Mouse (Mus musculus): ENCODE data around the gene Slc22a7. TPM values are rescaled to one million over a fixed set of nuclear protein-coding genes. Genes with fewer than 3 reads are reported as not detected.

Gene Slc22a7
- not detected for total RNA-seq (2021)
- long read RNA-seq, experiment 1 = 0 reads
- long read RNA-seq, experiment 2 = 0 reads

DNA sequence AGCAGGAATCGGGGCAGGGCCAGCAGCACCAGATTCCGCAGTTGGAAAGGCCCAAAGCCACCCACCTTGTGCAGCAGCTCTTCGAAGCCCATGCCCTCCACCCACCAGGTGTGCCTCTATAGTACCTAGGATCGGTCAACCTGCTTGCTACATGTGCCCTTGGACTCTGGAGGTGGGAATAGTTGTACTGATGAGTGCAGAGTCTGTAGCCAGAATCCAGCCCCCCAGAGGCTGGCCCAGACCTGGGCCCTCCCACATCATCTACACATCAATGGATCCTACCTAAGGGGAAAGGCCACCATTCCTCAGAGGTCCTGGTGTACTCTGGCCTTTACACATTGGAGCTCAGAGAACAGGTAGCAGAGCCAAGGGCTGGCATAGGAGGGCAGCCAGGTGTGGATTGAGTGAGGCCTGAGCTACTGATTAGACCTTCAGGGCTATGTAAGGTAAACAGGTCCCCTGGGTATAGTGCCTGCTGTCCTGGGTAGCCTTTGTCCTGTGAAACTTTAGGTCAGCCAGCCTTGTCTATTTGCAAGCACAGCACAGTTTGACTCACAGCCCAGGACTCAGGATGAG, at the start of gene Slc22a7:
Slc22a7 (minus strand) TSS at position 160 of the 576 bp plus-strand sequence.
- intact Hi-C loops (cut with DNase I) = no loop called here
- no peak for DNase-seq

DNA sequence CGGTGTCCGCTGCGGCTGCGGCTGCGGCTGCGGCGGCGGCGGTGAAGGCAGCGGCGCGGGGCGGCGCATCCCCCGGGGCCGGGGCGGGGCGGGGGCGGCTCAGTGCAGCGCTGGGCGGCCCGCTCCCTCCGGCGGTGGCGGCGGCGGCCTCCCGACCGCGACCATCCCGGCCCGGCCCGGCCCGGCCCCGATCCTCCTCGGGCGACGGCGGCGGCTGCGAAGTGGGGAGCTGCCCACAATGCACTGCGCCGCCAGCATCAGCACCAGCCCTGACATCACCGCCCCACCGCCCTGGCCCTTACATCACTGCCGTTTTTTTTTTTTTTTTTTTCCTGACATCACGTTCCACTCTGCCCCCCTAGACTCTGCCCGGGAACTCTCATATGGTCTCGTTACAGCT, 49.2 kb upstream of the Slc22a7 start, which contains the start of gene Ttbk1:
Ttbk1 (minus strand) TSS at position 245 of the 400 bp plus-strand sequence.
- intact Hi-C loops (cut with DNase I) = no loop called here
- no peak for DNase-seq

DNA sequence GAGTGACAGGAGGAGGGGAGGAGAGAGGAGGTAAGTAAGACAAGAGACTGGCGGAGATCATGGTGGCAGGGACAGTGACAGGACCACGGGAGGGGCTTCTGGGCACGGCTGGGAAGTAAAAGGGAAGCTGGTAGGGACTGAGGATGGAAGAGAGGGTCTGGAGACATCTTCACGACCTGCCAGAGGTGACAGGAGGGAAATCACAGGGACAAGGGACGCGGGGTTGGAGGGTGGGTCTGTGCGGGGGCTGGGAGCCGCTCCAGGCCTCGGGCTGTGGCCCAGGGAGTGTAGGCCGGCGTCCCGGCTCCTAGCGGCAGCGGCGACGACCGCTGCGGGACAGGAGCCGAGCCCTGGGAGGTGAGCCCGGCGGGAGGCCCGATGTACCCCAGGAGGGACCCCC, 48.7 kb upstream of the Slc22a7 start:
- DNase-seq = no peak
- intact Hi-C loops (cut with DNase I) = no loop called here

DNA sequence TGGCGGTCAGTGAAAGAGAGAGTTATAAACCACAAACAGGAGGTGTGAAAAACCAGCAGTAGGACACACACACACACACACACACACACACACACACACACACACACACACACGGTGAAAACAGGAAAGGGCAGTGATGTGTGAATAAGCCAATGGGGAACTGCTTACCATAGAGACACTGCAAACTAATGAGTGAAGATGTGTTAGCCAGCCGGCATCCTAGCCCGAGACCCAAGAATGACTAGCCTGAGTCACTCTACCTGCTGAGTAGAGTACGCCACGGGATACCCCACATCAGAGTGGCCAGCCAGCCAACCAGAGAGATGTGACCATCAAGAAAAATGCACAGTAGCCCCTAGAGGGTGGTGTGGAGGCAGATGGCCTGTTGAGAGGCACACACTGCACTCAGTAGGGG, 46.2 kb upstream of the Slc22a7 start:
- intact Hi-C loops (cut with DNase I) = no loop called here

DNA sequence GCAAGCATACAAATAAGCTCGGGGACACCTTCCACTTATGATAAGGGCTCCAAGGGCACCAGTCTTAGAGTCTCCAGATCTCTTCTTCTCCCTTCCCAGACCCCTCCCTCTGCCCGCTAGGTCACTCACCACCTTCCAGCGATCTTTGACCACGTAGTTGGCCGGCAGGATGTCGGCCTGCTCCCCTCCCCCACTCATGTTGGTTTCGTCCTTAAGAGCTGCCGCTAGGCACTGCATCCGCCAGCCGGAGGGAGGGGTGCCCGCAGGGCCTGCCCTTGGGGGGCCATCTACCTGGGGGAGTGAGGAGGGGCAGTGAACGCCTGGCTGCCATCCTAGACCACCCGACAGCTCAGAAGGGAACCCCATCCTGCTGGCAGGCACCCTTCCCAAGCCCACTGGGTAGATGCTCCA, 45.8 kb upstream of the Slc22a7 start:
- no peak for DNase-seq
- intact Hi-C loops (cut with DNase I) = no loop called here

More for the DNA sequence above, 46.2 kb upstream of the Slc22a7 start:
- DNase-seq = no peak

DNA sequence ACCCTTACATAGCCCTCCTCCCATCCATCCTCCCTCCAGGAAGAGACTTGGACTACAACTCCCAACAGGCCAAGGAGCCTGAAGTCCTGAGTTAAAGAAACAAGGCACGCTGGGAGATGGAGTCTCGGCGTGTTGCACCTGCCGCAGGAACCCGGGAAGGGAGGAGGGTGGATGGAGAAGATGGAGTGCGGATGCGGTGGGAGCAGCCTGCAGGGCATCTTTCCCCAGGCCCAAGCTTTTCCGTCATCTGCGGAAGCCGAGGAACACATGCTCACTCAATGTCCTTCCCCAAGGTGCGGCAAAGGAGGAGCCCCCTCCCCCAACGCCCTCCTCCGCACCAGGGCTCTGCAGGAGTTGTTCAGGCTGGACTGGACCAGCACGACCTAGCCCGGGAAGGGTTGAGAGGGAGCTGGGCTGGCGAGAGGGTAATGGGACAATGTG, 45.3 kb upstream of the Slc22a7 start:
- DNase-seq = no peak

DNA sequence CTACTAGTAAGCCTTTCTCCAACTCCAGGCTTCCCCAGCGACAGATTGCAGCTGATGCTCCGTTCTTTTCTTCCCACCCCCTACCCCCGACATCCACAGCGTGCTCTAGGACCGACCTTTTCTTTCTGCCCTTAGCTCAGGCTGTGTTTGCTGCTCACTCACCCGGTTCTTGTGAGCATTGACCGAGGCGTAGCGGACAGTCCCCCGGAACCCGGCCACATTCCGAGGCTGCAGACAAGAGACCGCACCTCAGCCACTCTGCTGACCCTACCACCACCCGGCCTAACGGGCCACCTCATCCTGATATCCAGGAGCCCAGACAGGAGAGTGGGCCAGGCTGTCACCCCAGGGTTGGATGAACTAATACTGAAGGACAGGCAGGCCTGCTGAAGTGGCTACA, 39.0 kb upstream of the Slc22a7 start:
- intact Hi-C loops (cut with DNase I) = no loop called here

More for the DNA sequence above, 45.3 kb upstream of the Slc22a7 start:
- intact Hi-C loops (cut with DNase I) = no loop called here

DNA sequence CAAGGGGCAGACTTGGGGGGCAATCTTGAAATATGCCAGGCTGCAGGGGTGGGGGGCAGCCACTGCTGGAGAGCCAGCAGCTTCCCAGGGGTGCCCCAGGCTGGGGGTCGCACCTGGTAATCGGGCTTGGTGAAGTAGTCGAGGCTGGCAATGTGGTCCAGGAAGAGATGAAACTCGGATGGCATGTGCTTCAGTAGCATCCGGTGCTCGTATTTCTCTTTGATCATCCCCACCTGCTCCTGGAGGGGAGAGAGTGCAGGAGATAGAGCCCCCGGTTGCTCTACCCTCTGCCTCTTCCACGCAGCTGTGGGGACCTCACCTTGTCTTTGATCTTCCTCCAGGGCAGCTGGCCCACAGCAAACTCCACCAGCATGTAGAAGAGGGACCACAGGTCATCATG, 38.3 kb upstream of the Slc22a7 start:
- intact Hi-C loops (cut with DNase I) = no loop called here

More for the DNA sequence above, 39.0 kb upstream of the Slc22a7 start:
- DNase-seq = no peak

DNA sequence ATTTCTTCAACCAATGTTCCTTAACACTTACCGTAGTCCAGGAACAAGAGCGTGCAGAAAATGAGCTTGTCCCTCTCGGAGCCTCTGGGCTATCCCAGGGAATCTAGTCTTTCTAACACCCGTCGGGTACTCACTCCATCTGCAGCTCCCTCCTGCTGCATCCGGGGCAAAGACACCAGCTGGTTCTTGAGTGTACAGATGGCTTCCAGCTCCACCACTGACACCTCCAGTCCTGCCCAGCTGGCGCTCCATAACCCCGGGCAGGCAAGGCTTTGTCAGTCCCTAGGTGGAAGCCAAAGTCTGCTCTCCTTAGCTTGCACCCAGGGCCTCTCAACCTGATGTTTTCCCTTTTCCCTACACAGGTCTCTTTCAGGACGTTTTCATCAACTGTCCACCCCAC, 29.6 kb upstream of the Slc22a7 start:
- intact Hi-C loops (cut with DNase I) = no loop called here
- DNase-seq = no peak

More for the DNA sequence above, 38.3 kb upstream of the Slc22a7 start:
- DNase-seq = no peak

DNA sequence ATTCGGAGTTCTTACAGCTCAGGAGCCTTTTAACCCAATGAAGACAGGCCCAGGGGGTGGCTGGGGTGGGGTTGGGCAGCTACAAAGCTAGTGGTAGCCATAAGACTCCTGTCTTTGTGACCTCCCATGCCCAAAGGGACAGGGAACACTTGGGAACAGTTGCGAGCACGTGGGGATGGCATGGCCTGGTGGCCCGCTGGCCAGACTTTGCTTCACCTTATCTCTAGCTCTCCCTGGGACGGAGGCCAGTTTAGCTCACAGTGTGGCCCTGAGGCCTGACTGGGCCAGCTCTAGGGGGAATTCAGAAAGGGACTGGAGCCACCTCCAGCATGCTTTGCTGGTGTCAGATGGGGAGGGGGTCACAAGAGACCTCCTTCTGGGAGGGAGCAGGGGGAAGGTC, 24.0 kb upstream of the Slc22a7 start:
- intact Hi-C loops (cut with DNase I) = no loop called here
- no peak for DNase-seq

DNA sequence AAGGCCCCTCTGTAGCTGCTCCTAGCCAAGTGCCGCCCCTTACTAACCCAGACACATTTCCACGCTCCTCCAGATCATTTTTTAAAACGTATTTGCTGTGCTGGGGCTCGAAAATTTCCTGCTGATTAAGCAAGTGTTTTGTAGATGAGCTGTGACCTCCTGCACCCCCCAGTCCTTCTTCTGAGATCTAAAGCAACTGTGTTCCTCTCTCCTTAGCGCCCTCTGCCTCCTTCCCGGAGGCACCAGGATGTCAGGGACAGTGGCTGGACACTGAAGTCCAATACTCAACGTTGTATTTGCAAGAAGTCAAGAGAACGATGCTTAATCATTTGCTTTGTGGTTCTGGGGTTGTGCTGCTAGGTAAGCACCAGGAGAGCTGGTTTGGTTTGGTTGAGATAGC, 23.1 kb upstream of the Slc22a7 start:
- no peak for DNase-seq
- intact Hi-C loops (cut with DNase I) = no loop called here

DNA sequence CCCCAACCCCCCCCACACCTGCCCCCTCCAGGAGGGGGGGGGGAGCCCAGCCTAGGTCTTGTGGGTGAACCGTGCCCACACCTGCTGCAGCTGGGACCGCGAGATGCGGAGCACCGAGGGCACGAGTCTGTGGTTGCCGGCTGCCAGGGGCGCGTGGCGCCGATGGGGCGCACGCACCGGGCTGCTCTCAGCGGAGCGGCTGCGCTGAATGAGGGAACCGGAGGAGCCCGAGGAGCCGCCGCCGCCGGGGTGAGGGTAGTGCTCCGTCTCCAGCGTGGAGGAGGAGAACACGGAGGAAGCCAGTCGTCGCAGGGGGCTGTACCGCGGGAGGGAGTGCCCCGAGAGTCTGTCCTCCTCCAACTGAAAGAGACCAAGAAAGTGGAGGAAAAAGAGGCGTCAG, 22.4 kb upstream of the Slc22a7 start:
- intact Hi-C loops (cut with DNase I) = no loop called here
- DNase-seq = no peak

DNA sequence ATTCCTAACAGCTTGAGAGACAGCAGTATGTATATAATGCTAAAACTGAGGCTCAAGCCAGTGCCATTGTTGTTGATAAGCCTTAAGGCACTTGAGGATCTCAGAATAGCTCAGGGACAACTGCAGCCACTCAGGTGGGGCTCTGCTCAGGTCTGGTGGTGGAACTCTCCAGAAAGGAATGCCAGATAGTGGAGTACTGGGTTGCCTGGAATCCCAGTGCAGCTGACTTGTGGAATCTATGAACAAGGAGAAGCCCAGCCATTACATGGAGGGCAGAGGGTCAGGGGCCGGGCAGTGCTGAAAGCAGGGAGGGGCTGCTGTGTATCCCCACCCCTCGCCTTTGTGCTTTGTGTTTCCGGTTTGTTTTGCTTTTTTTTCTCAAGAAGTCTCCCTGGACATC, 20.2 kb upstream of the Slc22a7 start:
- DNase-seq = no peak

DNA sequence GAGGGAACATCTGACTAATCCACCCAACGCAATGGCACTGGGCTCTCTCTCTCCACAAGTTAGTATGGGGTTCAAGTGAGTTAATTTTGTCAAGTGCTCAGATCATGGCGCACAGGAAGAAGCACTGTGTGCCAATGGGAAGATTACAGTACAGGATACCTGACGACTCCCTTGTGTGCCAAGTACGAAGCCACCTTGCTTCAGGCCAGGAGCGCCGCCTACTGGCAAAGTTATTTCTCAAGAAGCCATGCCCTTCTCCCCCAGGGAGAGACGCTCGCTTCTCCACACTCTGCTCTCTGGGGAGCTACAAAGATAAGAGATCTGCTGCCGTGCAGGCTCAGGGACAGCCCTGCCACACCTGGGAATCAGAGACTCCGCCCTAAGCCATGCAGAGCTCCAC, 19.5 kb upstream of the Slc22a7 start:
- intact Hi-C loops (cut with DNase I) = loop anchor here (5.0 kb wide), 1 partner anchor 85 kb away; no protein-coding TSS in a partner anchor
- peak in 1 of 2 experiments; percentile 42 for DNase-seq

More for the DNA sequence above, 20.2 kb upstream of the Slc22a7 start:
- intact Hi-C loops (cut with DNase I) = loop anchor here (5.0 kb wide), 1 partner anchor 86 kb away; no protein-coding TSS in a partner anchor

DNA sequence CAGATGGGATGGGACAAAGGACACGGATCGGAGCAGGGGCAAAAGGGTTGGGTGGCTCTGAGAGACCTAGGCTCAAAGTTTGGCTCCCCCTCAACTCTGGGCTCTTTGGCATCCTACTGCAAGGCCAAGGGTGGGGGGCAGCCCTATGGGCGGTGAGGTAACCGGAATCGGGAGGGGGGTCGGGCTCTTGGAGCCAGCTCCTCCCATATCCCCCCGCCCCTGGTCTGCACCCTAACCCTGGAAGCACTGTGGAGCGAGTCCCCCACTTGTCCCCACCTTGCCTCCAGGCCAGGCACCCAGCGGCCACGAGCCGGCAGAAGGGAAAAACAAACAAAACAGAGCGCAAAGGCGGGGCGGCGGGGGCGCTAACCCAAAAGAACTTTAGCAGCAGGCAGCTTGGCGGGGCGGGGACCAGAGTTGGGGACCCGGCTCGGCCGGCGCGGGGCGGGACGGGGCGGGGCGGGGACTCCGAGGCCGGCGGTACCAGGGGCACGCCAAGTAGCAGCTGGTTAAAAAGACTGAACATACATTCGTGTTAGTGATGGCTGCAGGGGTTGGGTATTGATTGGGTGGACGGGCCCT, 16.9 kb upstream of the Slc22a7 start:
- intact Hi-C loops (cut with DNase I) = loop anchor here (5.0 kb wide), 1 partner anchor 83 kb away; no protein-coding TSS in a partner anchor
- DNase-seq = no peak

DNA sequence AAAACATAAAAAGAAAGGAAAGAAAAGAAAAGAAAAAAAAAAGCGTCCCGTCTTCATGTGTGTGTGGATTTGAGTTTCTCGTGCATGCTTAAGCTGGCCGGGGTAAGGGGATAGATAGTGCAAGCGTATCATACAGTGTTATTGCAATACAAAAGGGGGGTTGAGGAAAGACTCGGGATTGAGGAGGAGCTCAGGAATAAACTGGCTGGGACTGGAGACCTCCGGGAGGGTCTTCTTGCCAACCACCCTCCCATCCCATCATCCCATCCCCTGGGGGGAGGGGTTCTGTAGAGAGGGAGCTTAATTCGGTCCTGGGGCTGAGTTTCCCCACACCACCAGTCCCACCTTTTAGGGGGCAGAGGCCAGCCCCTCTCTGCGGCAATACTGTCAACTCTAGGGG, 16.3 kb upstream of the Slc22a7 start:
- intact Hi-C loops (cut with DNase I) = no loop called here
- DNase-seq = no peak

DNA sequence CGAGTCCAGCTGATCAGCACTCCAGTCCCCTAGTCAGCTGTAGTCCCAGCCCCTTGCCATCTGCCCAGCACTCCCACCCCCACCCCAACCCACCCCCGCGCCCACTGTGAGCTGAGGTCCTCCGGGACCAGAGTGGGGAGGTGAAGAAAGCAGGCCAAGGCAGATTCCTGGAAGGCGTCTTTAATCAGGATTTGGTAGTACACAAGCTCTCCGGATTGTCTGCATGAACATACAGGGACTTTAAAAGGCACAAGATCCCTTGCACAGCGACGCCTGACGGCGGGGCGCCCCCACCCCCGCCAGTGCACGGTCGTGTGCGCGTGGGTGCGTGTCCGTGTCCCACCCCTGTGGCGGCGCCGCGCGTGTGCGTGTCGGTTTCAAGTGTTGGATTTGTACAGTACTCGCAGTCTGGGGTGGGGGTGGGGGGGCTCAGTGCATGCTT, 15.7 kb upstream of the Slc22a7 start:
- no peak for DNase-seq
- intact Hi-C loops (cut with DNase I) = no loop called here

DNA sequence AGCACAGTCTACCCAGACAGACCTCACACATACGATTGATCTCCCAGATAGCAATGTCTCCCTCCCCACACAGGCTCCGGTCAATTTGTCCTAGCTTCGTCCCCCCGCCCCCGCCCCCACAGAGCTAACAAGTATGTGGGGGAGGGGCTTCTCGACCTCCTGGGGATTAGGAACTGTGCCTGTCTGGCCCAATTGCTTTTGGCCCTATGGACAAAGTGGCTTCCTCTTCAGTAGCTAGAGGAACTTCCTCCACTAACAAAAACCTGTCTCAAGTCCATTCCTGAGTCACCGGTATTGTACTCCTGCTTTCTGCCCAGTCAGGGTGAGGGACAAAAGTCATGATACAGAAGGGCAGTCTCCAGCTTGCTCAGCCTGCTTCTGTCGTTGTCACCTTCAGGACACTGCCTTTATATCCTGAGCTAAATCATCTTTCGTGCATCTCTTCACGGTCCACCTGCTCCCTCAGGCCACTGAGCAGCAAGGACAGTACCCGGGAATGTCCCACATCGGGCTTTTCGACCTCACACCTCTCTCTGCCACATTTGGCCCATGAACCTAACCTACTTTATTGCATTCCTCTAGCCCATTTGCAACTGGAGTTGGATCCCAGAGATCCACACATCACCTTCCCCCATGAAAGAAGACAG, 15.2 kb upstream of the Slc22a7 start:
- intact Hi-C loops (cut with DNase I) = no loop called here
- DNase-seq = no peak

DNA sequence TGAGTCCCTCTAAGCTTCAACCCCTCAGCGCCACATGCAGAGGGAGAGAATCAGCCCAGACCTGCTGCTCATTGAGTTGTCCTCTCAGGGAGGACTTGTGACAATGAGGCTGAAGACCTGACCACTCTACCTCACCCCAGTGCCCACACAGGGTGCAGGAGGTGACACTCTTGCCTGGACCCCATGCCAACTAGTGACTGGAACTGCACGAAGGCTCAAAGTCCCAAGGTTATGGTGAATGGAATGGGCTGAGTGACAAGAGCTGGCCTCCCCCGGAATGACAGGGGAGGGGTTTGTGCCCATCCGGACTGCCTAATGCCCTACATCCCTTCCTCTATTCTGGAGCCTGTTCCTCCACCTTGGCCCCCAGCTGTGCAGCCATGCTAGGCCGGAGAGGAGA, 14.4 kb upstream of the Slc22a7 start:
- no peak for DNase-seq
- intact Hi-C loops (cut with DNase I) = no loop called here

DNA sequence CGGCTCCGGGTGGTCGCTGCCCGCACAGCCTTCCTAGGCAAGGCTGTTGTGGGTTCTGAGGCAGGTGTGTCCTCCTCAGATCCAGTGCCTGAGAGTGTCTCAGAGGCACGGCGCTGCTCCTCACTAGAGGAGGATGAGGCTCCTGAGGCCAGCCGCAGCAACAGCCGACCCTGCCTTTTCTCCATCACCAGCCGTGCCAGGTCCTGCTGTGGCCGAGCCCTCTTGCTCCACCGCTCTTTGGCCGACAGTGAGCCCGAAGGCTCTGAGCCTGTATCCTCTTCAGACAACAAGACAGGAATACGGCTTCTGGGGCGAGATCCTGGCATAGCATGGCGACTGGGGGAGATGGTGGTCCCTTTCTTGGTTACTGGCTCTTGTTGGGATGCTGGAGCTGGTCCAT, 8.0 kb upstream of the Slc22a7 start:
- DNase-seq = no peak
- intact Hi-C loops (cut with DNase I) = no loop called here

DNA sequence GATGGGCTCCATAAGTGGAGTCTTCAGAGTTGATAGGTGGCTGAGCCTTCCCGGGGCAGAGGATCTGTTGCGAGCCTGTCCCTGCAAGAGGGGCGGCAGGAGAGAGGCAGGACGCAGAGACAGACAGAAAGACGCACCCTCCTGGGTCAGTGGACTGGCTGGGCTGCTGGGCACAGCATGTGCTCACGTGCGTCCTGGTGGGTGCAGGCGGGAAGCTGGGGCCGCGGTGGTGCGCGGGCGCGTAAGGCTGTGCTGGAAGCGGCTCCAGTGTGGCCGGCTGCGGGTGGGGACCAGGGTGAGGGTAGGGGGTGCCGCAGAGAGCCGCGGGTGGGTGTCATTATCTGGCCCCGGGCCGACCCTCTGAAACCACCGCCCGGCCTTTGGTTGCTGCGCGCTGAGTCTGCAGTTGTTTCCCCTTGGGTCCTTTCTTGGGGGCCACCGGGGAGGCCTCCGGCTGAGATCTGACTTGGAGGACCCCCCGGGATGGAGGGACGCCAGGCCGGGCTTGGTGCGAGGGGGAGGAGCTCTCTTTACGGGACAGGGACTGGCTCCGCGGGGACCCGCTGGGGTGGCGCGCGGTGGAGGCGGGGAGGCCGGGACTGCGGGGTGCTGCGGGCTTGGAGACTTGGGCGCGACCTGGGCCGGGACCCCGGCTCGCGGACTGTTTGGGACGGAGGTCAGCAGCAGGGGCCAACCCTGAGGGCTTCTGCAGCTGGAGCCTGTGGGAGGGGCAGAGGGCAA, 6.8 kb upstream of the Slc22a7 start:
- intact Hi-C loops (cut with DNase I) = no loop called here
- DNase-seq = no peak
